Mouse (Mus musculus) heart, embryonic 10.5 days (tissue): ENCODE data around the gene Sult5a1. TPM values are rescaled to one million over a fixed set of nuclear protein-coding genes. Genes with fewer than 3 reads are reported as not detected.

Experiments used
- microRNA-seq: library from miRNA; unstranded; fragments of <30 nt; microRNA quantifications from one replicate; pipeline ENCODE4, GENCODE M21; 2017
- polyA plus RNA-seq: library from polyadenylated mRNA; unstranded; fragments of >200 nt; fragmentation: Nextera tagmentation; extraction: Ambion mirVana; gene quantifications from 2 replicates; pipeline ENCODE4 v1.2.1, GENCODE M21; 2016

Sult5a1 gene
- polyA plus RNA-seq, 1 experiment from 2014 or later, result 12.3 TPM

Small RNA genes lying within 50 kb of the gene (microRNA-seq; reads per million reads assigned to microRNA genes)
- gene Mir7079, result not detected
- gene Mir7080, result not detected

Other genes with a start within 250 kb of the Sult5a1 start
- gene Ankrd11, start 116.0 kb downstream of the Sult5a1 start, polyA plus RNA-seq, result 32.9 TPM in 2 replicates
- gene Spg7, start 95.4 kb downstream of the Sult5a1 start, polyA plus RNA-seq, result 57.4 and 63.0 TPM in 2 replicates
- gene Rpl13, start 56.0 kb downstream of the Sult5a1 start, polyA plus RNA-seq, result 1,165 and 1,266 TPM in 2 replicates
- 0.76 and 1.5 TPM in 2 replicates for gene Cpne7, start 40.9 kb downstream of the Sult5a1 start, polyA plus RNA-seq
- gene Dpep1, start 27.9 kb upstream of the Sult5a1 start, polyA plus RNA-seq, result 1.9 and 5.2 TPM in 2 replicates
- 120 and 123 TPM in 2 replicates for gene Chmp1a, start 54.4 kb upstream of the Sult5a1 start, polyA plus RNA-seq
- 3.5 and 3.6 TPM in 2 replicates for gene Spata33, start 54.5 kb upstream of the Sult5a1 start, polyA plus RNA-seq
- gene Cdk10, start 66.5 kb upstream of the Sult5a1 start, polyA plus RNA-seq, result 27.0 and 31.2 TPM in 2 replicates
- gene Spata2l, start 77.9 kb upstream of the Sult5a1 start, polyA plus RNA-seq, result 2.2 and 2.6 TPM in 2 replicates
- 17.8 and 21.4 TPM in 2 replicates for gene Zfp276, start 95.9 kb upstream of the Sult5a1 start, polyA plus RNA-seq
- 19.7 and 20.6 TPM in 2 replicates for gene Vps9d1, start 96.0 kb upstream of the Sult5a1 start, polyA plus RNA-seq
- gene Fanca, start 160.3 kb upstream of the Sult5a1 start, polyA plus RNA-seq, result 28.9 and 31.5 TPM in 2 replicates
- 4.4 TPM in 2 replicates for gene Spire2, start 174.4 kb upstream of the Sult5a1 start, polyA plus RNA-seq
- gene Tcf25, start 215.4 kb upstream of the Sult5a1 start, polyA plus RNA-seq, result 153 and 172 TPM in 2 replicates
- gene Mc1r, start 248.8 kb upstream of the Sult5a1 start, polyA plus RNA-seq, result not detected in 2 replicates